Mouse (Mus musculus) layer of hippocampus, adult 8-10 months (tissue): ENCODE measurements at regions not wholly inside any gene's neighbourhood (a gene's known extent, or its start where the extent isn't known, plus 50 kb on each side); places are given as distances from the start of the nearest gene placed in this dataset.
"Not testable (repeated sequence)": the region's sequence is repeated elsewhere in the genome, so short reads cannot be mapped to it uniquely, and the experiment has no call there.

Experiments used
- DNase-seq, 2 experiments: peaks; one replicate each; pipeline ENCODE4 v3.0.0; 2022; ENCODE audit warnings: low spot score in 2 of 2

DNA sequence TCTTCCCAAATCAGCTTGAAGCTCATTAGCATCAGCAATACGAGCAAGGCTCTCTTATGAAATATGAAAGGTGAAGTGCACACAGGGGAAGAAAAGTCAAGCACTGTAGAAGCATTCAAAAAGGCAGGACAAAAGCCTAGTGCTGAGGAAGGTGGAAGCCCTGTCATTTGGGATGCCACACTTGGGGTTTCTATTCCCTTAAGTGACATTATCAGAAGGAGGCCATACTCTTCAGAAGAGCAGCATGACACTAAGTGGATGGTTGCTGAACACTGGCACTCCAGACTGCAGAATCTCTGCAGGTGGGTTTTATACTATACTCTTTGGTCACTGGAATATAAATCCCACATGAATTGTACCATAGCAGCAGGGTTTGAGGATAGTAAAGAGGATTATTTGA is 120.4 kb upstream of the Pcsk1 start:
- DNase-seq, result no peak

DNA sequence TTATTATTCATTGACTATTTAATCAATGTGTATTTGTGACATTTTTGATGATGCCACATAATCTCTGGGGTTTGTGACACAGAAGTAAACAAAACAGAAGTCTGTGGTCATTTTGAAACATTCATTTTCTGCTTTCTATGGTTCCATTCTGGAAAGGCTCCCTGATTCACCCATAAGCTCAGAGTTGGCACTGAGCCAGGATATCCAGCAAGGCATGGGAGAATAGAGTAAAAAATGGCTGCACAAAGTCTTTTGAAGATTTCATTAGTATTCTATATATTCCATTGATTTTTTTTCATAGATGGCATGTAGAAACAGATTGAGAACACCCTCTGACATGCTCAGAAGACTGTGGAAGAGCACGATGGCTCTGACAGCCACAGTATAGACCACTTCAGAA is 133.8 kb upstream of the Pcsk1 start:
- peak in 1 of 2 experiments; percentile 3 for DNase-seq

DNA sequence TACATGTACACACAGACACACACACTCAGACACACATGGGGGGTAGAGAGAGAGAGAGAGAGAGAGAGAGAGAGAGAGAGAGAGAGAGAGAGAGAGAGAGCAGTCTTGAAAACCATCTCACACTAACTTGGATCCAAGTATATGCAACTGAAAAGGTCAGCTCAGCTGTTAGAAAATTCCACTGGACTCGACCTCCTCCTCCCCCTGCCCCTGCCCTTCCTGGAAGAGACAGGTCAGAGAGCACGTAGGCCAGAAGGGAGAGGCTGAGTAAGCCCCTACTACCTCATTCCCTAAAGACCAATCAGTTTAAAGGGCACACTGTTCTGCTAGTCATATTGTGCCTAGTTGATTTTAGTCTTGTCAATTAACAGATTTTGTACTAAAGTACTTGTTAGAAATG is 105.0 kb upstream of the Cast start:
- DNase-seq, result not testable (repeated sequence)

- DNase-seq, result peak; percentile 3 to 13
These were observed 94.8 kb upstream of the Cast start for GRCm38 (mm10) chr13:74903213-74904055.

GRCm38 (mm10) chr13:74889859-74890469 is 81.4 kb upstream of the Cast start:
- DNase-seq, result no peak

GRCm38 (mm10) chr13:74867720-74868119 is 59.1 kb upstream of the Cast start:
- no peak for DNase-seq

GRCm38 (mm10) chr13:74864000-74864399 is 55.4 kb upstream of the Cast start:
- DNase-seq, result no peak

DNA sequence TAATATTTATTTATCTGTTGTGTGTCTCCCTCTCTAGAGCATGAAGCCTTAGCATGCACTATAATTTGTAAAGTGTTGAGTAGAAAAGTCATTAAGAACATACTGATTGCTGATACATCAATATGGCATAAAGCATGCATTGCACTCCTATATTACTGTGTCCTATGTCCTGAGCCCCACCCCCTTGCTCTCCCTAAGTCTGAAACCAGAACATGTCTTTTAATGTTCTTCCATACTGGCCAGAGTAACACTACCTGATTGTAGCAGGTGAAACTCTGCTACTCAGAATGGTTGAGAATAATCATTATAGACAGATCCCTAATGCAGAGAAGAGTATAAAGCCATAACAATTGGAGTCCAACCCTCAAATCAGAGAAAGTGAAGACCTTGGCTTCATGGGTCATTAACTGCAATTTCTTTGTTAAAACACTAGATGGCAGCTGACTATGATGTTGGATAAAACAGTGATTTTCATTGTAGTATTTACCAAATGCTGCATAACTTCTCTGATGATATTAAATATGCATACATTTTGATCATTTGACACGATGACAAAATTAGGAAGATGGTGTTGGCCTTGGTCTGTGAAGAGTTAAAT is 52.9 kb upstream of the Cast start:
- DNase-seq, result no peak
